Comparison of ENCODE assay signal across 11 mouse cellular contexts in the genomic region with DNA sequence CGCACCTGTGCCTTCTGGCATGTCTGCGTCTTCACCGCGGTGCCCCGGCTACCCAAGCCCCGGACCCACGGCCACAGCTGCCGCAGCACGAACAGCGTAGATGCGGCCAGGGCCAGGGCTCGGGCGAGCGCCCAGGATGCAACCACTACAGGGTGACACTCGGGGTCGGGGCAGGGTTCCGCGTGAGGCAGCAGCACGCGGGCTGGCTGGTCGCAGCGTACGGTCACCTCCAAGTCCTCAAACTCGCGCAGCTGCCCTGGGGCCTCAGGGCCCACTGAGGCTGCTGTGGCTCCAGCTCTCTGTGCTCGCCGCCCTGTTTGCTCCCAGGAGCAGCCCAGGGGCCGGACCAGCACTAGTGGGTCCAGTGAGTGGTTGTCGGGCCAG. TPM values are rescaled to one million over a fixed set of nuclear protein-coding genes. Genes with fewer than 3 reads are reported as not detected.
DNase-seq lines count a peak whose midpoint lies in the region; ATAC-seq and TF ChIP-seq lines count a peak whose summit lies in the region.
"Had no signal": no experiment of that assay in that cellular context is flagged by ENCODE, and none has a peak within 500 bp of the region (broad histone marks: within the 10 kb centered on the region; RNA-seq: fewer than 3 reads in every experiment).

No protein-coding gene starts in this region.

- no peaks in the 10 kb centered on the region for H3K9me3 ChIP-seq in stomach, embryonic 14.5 days (ENCODE audit: control insufficient read depth, low read depth, low read length)
- H3K9me3 ChIP-seq in stomach, postnatal 0 days (ENCODE audit: control insufficient read depth, low read length) = no peaks in the 10 kb centered on the region
- no peaks in the 10 kb centered on the region for H3K9me3 ChIP-seq in limb, embryonic 14.5 days (ENCODE audit: control insufficient read depth, low read length)

- peak overlapping the region; percentile 37 for H3K4me2 ChIP-seq in stomach, embryonic 14.5 days (replicated peaks; ENCODE audit: low read depth, low read length)
- no peak overlapping the region for H3K4me2 ChIP-seq in stomach, postnatal 0 days (replicated peaks; ENCODE audit: low read depth)
- H3K4me2 ChIP-seq in limb, embryonic 14.5 days (replicated peaks; ENCODE audit: low read depth, low read length, severe bottlenecking) = peak overlapping the region; percentile 43

- WGBS in stomach, embryonic 14.5 days = 21% methylated on average over 29 of the region's 29 CpGs
- WGBS in stomach, postnatal 0 days = 26% methylated on average over 27 of the region's 29 CpGs
- WGBS in limb, embryonic 14.5 days = 18% methylated on average over 28 of the region's 29 CpGs

- H3K4me1 ChIP-seq in stomach, embryonic 14.5 days (ENCODE audit: control insufficient read depth, insufficient read depth, low read length) = peaks cover 13% of the 10 kb centered on the region
- 0 out of 2 replicates have a peak, but pooled peaks cover 2% of the 10 kb centered on the region for H3K4me1 ChIP-seq in stomach, postnatal 0 days (replicated peaks; ENCODE audit: control insufficient read depth, insufficient read depth)
- peaks cover 9% of the 10 kb centered on the region for H3K4me1 ChIP-seq in limb, embryonic 14.5 days (ENCODE audit: control insufficient read depth, insufficient read depth, low read length)

- no peak overlapping the region for H3K27ac ChIP-seq in stomach, embryonic 14.5 days (ENCODE audit: low read length)
- H3K27ac ChIP-seq in stomach, postnatal 0 days (replicated peaks) = no peak overlapping the region
- H3K27ac ChIP-seq in limb, embryonic 14.5 days (replicated peaks; ENCODE audit: low read depth, low read length) = no peak overlapping the region

- no peak for TF ChIP-seq POLR2A in limb, embryonic 14.5 days (IDR thresholded peaks at IDR 0.05; ENCODE audit: borderline replicate concordance, extremely low read depth, insufficient read depth, insufficient read length)

- ATAC-seq in cerebellum, adult (ENCODE audit: insufficient number of reproducible peaks, low FRiP score, low TSS enrichment) = no peak
- no peak for ATAC-seq in stomach, embryonic 14.5 days (ENCODE audit: insufficient number of reproducible peaks, insufficient read depth, low FRiP score, low read depth)
- no peak for ATAC-seq in stomach, postnatal 0 days (ENCODE audit: low FRiP score, low TSS enrichment)
- ATAC-seq in limb, embryonic 14.5 days (ENCODE audit: low FRiP score, low read depth) = no peak

- no peak for TF ChIP-seq EP300 in stomach, postnatal 0 days (optimal IDR thresholded peaks at IDR 0.05)

- H3K27me3 ChIP-seq in stomach, embryonic 14.5 days (ENCODE audit: control insufficient read depth, insufficient read depth, low read length) = peaks cover 32% of the 10 kb centered on the region
- H3K27me3 ChIP-seq in stomach, postnatal 0 days (ENCODE audit: control insufficient read depth, insufficient read depth, low read length) = peaks cover 23% of the 10 kb centered on the region; the same call in 1 of the 2 replicates
- peaks cover 45% of the 10 kb centered on the region for H3K27me3 ChIP-seq in limb, embryonic 14.5 days (ENCODE audit: control insufficient read depth, insufficient read depth, low read length)

- peak overlapping the region; percentile 24; the same call in 1 of the 2 replicates for H3K4me3 ChIP-seq in stomach, embryonic 14.5 days (ENCODE audit: low read depth, low read length)
- H3K4me3 ChIP-seq in stomach, postnatal 0 days (ENCODE audit: low read depth, low read length) = no peak overlapping the region; the same call in 1 of the 2 replicates
- H3K4me3 ChIP-seq in limb, embryonic 14.5 days (replicated peaks; ENCODE audit: low read length) = peak overlapping the region; percentile 29
- H3K4me3 ChIP-seq: myocyte had no signal

- H3K9ac ChIP-seq in stomach, embryonic 14.5 days (replicated peaks; ENCODE audit: low read depth, low read length) = no peak overlapping the region
- no peak overlapping the region for H3K9ac ChIP-seq in stomach, postnatal 0 days (ENCODE audit: low read length)
- 0 out of 2 replicates have a peak overlapping the region, but pooled peaks have one; percentile 16 for H3K9ac ChIP-seq in limb, embryonic 14.5 days (ENCODE audit: low read depth, low read length, severe bottlenecking)

- no peak for TF ChIP-seq CTCF in stomach, postnatal 0 days (IDR thresholded peaks at IDR 0.05; ENCODE audit: low read depth)

- no peaks in the 10 kb centered on the region for H3K36me3 ChIP-seq in stomach, embryonic 14.5 days (ENCODE audit: control insufficient read depth, insufficient read depth, low read length)
- no peaks in the 10 kb centered on the region for H3K36me3 ChIP-seq in stomach, postnatal 0 days (ENCODE audit: control insufficient read depth, insufficient read depth, low read length)
- H3K36me3 ChIP-seq in limb, embryonic 14.5 days (ENCODE audit: control insufficient read depth, insufficient read depth, low read length) = no peaks in the 10 kb centered on the region

- peak; percentile 46 for DNase-seq in cerebellum, adult 9-11 months
- DNase-seq in stomach, postnatal 0 days (ENCODE audit: low spot score) = no peak
- DNase-seq in limb, embryonic 14.5 days (ENCODE audit: low spot score) = no peak
- no peak for DNase-seq in layer of hippocampus, adult 11-12 months (ENCODE audit: low spot score)
- DNase-seq in Muller cell, postnatal 12 days (ENCODE audit: inconsistent ontology term) = no peak
- no peak for DNase-seq in urinary bladder, postnatal 36 days (ENCODE audit: low spot score in 2 of 2)
- DNase-seq: cerebellum, adult 8-10 months; gastrocnemius, postnatal 10 days had no signal

RNA-seq across cellular contexts. Expression of a gene that starts 0.5 kb away (rescaled TPM):
- not detected in 2 replicates for polyA plus RNA-seq in stomach, embryonic 14.5 days (2014; fragmentation: Nextera tagmentation; extraction: Ambion mirVana)
- not detected in 2 replicates for polyA plus RNA-seq in stomach, postnatal 0 days (2015; fragmentation: Nextera tagmentation; extraction: Ambion mirVana)
- polyA plus RNA-seq in limb, embryonic 14.5 days (2012; rRNA removed) = not detected in 2 replicates
- polyA plus RNA-seq in limb, embryonic 14.5 days (2014; fragmentation: Nextera tagmentation; extraction: Ambion mirVana) = 0.17 TPM in 1 of 2 replicates, not detected in the other
- polyA plus RNA-seq: myocyte had no signal

RNA-seq across cellular contexts. Expression of a gene that starts 35.4 kb away (rescaled TPM):
- polyA plus RNA-seq in stomach, embryonic 14.5 days (2014; fragmentation: Nextera tagmentation; extraction: Ambion mirVana) = 111 and 115 TPM in 2 replicates
- 22.2 and 22.8 TPM in 2 replicates for polyA plus RNA-seq in stomach, postnatal 0 days (2015; fragmentation: Nextera tagmentation; extraction: Ambion mirVana)
- 483 and 667 TPM in 2 replicates for polyA plus RNA-seq in limb, embryonic 14.5 days (2012; rRNA removed)
- 116 and 131 TPM in 2 replicates for polyA plus RNA-seq in limb, embryonic 14.5 days (2014; fragmentation: Nextera tagmentation; extraction: Ambion mirVana)

RNA-seq across cellular contexts. Expression of a gene that starts 42.5 kb away (rescaled TPM):
- 11.9 and 13.1 TPM in 2 replicates for polyA plus RNA-seq in stomach, embryonic 14.5 days (2014; fragmentation: Nextera tagmentation; extraction: Ambion mirVana)
- 15.9 and 19.2 TPM in 2 replicates for polyA plus RNA-seq in stomach, postnatal 0 days (2015; fragmentation: Nextera tagmentation; extraction: Ambion mirVana)
- polyA plus RNA-seq in limb, embryonic 14.5 days (2012; rRNA removed) = 7.7 and 8.7 TPM in 2 replicates
- 5.7 and 9.1 TPM in 2 replicates for polyA plus RNA-seq in limb, embryonic 14.5 days (2014; fragmentation: Nextera tagmentation; extraction: Ambion mirVana)
